Mouse (Mus musculus) thymus, postnatal 14 days (tissue): Measurements from ENCODE around the gene Serp1.
A peak's percentile ranks its signal among the peaks of the same experiment; 100 is the strongest.
"Not testable (repeated sequence)": the region's sequence is repeated elsewhere in the genome, so short reads cannot be mapped to it uniquely, and the experiment has no call there.

ENCODE experiments used
- DNase-seq: peaks from one replicate; pipeline ENCODE4 v3.0.0; 2021

Gene Serp1

DNA sequence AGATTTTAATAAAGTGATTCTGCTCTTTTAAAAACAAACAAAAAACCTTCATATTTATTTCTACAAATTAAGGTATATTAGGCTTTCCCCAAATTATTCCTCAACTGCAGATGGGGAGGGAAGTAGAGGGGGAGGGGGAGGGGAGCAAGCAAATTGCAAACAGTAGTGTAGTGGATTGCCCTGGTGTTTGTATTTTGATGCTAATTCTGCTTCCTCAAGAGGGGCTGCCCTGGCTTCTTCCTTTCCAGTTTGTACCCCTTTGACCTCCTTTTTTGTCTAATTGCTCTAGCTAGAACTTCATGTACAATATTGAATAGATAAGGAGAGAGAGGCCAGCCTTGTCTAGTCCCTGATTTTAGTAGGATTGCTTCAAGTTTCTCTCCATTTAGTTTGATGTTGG lies 21.0 kb downstream of the Serp1 start:
- no peak for DNase-seq

DNA sequence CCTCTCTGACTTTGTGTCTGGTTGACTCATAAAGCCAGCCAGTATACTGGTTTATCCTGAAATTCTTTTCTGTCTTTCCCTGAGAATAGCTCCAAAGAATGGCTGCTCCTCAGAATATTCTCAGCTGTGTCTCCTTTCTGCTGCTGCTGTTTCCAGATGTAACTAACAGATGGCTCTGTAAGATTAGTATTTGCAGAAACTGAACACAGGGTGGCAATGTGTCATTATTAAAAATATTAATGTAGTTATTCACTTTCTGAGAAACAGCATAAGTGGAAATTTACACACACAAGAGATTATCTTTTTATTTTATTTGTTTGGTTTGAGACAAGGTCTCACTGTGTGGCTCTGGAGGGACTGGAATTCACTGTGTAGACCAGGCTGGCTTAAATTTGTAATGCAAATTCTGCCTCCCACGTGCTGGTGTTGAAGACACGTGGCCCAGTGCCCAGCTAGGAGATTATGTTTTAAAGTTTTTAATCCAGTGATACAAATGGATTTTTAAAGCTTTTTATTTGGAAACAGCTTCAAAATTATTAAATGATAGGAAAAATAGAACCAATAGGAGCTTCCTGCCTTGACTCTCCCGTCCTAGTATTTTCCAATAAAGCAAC lies 21.9 kb downstream of the Serp1 start:
- DNase-seq: no peak

DNA sequence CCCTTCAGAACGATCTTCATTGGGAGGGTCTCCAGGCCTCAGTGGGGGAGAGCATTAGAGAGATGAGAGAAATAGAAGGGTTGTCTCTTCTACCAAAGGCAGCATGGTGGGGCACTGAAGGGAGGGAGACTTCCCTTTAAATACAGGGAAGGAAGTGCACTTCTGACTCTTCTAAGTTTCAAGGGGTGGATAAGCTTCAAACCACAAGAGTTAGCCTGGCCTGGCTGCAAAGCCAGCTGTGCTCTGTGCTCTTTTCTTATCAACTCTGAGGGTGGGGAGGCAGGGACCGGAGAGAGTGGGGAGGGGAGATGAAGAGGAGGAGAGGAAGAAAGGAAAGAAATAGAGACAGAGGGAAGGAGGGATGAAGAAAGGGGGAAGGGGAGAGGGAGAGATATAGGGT lies 23.7 kb downstream of the Serp1 start:
- DNase-seq: peak; percentile 7

DNA sequence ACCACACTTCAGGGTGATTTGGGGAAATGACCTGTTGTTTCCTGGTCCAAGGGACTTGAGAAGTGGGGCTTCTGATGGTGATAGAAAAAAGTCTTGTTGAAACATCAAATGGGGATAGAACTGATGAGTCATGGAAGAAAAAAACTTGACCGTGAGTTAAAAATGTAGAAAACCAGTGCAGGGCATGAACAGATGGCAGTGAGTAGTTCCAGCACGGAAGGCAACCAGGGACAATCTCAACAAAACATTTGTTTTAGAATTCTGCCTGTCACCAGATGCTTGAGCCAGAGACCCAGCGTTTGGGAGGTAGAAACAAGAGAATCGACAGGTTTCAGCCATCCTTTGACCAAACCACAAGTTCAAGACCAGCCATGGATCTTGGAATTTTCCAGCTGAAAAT lies 32.1 kb downstream of the Serp1 start:
- no peak for DNase-seq

DNA sequence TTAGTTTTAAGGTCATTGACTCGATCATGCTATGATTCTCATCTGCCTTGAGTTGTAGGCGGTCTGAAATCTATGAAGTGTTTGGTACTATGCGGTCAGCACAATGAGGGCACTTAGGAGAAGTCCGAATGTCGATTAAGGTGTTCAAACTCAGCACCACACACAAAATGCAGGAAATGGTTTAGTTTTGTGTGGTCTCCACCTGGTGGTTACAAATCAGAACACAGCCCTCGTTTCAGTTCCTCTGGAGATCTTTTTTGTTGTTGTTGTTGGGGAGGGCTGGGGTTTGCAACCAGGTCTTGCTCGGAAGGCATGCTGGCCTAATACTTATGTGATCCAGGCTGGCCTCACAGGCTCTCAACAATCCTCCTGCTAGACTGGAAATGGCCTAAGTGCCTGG lies 34.9 kb downstream of the Serp1 start:
- peak; percentile 36 for DNase-seq

DNA sequence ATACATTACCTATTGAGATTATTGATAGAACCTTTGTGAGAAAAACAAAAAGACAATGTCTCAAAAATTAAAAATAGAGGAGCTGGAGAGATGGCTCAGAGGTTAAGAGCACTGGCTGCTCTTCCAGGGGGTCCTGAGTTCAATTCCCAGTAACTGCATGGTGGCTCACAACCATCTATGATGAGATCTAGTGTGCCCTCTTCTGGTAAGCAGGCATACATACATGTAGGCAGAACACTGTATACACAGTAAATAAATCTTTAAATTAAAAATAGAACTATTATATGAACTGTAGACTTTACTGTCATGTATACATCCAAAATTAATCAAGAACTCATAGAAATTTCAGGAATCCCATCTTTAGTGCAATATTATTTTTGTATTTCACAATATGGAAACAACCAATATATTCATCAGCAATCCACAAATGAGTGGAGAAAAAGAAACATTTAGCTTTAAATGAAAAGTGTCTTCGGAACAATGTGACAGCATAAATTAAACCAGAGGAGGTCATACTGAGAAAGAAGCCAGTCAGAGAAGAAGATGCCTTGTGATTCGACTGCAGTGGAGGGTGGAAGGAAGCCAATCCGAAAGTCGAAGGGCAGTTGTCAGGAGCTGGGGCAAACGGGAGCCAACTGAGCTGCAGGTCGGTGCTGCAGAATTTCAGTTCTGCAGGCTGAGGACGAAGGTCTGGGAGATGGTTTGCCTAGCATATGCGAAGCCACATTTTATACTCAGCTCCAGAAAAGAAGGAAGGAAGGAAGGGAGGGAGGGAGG lies 37.5 kb downstream of the Serp1 start:
- DNase-seq: no peak

DNA sequence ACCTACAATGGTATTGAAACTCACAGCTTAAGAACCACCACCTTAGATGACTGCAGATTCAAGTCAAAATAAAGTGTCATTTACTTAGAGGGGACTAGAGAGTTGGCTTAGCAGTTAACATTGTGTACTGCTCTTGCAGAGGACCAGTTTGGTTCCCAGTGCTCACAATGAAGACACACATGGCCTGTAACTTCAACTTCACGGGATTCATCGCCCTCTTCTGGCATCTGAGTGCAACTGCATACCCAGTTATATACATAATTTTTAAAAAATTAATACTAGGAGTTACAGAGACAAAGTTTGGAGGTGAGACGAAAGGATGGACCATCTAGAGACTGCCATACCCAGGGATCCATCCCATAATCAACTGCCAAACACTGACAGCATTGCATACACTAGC lies 38.6 kb downstream of the Serp1 start:
- no peak for DNase-seq

DNA sequence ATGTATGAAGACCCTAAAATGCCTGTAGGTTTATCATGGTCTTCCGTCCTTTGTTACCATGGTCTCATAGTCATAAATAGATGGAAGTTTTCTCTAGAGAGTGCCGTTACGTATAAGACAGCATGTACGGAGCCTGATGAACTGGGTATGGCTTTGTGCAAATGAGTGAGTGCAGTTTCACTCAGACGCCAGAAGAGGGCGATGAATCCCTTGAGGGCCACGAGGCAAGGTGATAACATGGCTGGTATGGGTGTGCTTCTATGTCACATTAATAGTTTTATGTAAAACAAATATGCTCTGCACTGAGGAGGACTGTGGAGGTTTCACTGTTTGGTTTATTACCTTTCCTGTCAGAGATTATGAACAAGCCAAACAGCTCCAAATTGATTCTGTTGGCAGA lies 39.8 kb downstream of the Serp1 start:
- peak; percentile 35 for DNase-seq

DNA sequence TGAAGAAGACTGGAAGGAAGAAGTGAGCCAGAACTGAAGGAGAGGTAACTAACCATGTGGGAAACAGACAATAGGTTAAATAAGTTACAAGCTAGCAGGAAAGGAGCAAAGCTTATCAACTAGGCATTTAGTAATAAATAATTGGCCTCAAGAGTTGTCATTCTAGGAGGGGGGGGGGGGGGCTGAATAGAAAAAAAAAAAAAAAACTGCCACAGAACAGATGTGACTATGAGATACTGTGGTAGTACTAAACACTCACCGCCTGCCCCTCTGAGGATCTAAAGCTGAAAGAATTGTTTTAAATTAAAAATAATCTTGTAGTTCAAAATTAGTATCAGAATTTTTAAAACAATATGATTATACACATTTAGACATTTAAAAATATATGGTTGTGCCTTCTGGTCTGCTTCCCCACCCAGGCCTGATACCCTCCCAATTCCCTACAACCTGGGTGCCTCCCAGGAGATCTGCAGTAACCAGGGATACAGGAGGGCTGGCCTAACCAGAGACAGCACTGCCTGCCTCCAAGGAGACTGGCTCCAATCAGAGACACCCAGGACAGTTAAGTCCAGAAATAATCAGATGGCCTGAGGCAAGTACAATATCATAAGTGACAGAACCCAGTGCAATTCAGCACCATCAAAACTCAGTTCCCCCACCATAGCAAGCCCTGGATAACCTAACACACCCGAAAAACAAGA lies 46.8 kb downstream of the Serp1 start:
- DNase-seq: no peak

DNA sequence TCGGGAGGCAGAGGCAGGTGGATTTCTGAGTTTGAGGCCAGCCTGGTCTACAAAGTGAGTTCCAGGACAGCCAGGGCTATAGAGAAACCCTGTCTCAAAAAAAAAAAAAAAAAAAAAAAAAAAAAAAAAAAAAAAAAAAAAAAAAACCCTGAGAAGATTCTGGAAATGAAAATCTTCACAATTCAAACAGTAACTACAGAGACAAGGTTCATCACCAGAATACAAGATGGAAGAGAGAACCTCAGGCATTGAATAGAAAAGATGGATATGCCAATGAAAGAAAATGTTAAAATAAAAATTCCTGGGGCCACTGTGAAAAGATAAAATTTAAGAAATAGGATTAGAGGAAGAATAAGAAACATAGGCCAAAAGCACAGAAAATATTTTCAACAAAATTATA lies 50.4 kb downstream of the Serp1 start:
- not testable (repeated sequence) for DNase-seq
